ENCODE assay signal across 7 mouse cellular contexts in genomic region chr2:179681386-179681785, GRCm38 (mm10).
DNase-seq lines count a peak whose midpoint lies in the region; ATAC-seq and TF ChIP-seq lines count a peak whose summit lies in the region.

No protein-coding gene starts in this region.

- H3K9ac ChIP-seq in intestine, postnatal 0 days (ENCODE audit: low read depth, low read length), result no peak overlapping the region
- no peak overlapping the region for H3K9ac ChIP-seq in intestine, embryonic 16.5 days (ENCODE audit: low read depth, low read length)

- H3K4me2 ChIP-seq in intestine, postnatal 0 days (replicated peaks; ENCODE audit: low read depth), result no peak overlapping the region
- H3K4me2 ChIP-seq in intestine, embryonic 16.5 days (ENCODE audit: low read depth, low read length), result no peak overlapping the region

- no peaks in the 10 kb centered on the region; the same call in 1 of the 2 replicates for H3K4me1 ChIP-seq in intestine, postnatal 0 days (replicated peaks; ENCODE audit: control insufficient read depth, insufficient read depth, low read length)
- no peaks in the 10 kb centered on the region for H3K4me1 ChIP-seq in intestine, embryonic 16.5 days (ENCODE audit: control insufficient read depth, insufficient read depth, low read length)
- peaks cover 9% of the 10 kb centered on the region; the same call in 1 of the 2 replicates for H3K4me1 ChIP-seq in E14TG2a.4 (replicated peaks; ENCODE audit: low read depth, low read length)

- no peak overlapping the region for H3K4me3 ChIP-seq in intestine, postnatal 0 days (ENCODE audit: low read depth, low read length)
- no peak overlapping the region for H3K4me3 ChIP-seq in intestine, embryonic 16.5 days (ENCODE audit: low read length)
- no peak overlapping the region for H3K4me3 ChIP-seq in E14TG2a.4 (replicated peaks; ENCODE audit: low read length)

- in situ Hi-C loops in Patski (cut with MboI; ENCODE audit: low pct_unique_long_range_greater_than_20kb), result loop anchor here (5.0 kb wide), 1 partner anchor 186 kb away; no protein-coding TSS in a partner anchor

- CTCF ChIA-PET in Patski (lab: Charles Lee), result interaction anchor here (0.8 to 2.0 kb wide), 4 partner anchors 11 to 196 kb away, joined by 3 to 9 read pairs (median 4); no protein-coding TSS in a partner anchor

- no peaks in the 10 kb centered on the region for H3K9me3 ChIP-seq in intestine, postnatal 0 days (ENCODE audit: control insufficient read depth)
- no peaks in the 10 kb centered on the region for H3K9me3 ChIP-seq in intestine, embryonic 16.5 days (ENCODE audit: control insufficient read depth, low read length)
- no peaks in the 10 kb centered on the region for H3K9me3 ChIP-seq in E14TG2a.4 (ENCODE audit: low read length)

- peak; percentile 72 for TF ChIP-seq CTCF in intestine, postnatal 0 days (IDR thresholded peaks at IDR 0.05; ENCODE audit: low read depth)
- TF ChIP-seq CTCF in E14TG2a.4 (conservative IDR thresholded peaks at IDR 0.05; ENCODE audit: low read length) (peak; percentile 96), Patski (IDR thresholded peaks at IDR 0.05) (peak; percentile 72)

- 86% methylated on average over 1 of the region's 1 CpGs for WGBS in intestine, postnatal 0 days
- 76% methylated on average over 1 of the region's 1 CpGs for WGBS in intestine, embryonic 16.5 days

- H3K36me3 ChIP-seq in intestine, postnatal 0 days (ENCODE audit: control insufficient read depth, insufficient read depth), result no peaks in the 10 kb centered on the region
- H3K36me3 ChIP-seq in intestine, embryonic 16.5 days (ENCODE audit: control insufficient read depth, insufficient read depth, low read length), result no peaks in the 10 kb centered on the region
- no peaks in the 10 kb centered on the region for H3K36me3 ChIP-seq in E14TG2a.4 (ENCODE audit: insufficient read depth, low read length)

- H3K27ac ChIP-seq in intestine, postnatal 0 days (ENCODE audit: low read depth, low read length), result no peak overlapping the region
- H3K27ac ChIP-seq in intestine, embryonic 16.5 days (ENCODE audit: low read length), result no peak overlapping the region

- no peak for DNase-seq in Patski (ENCODE audit: low read depth, low spot score)
- DNase-seq in retina, postnatal 1 day, result peak; percentile 53
- DNase-seq in natural killer cell, adult 2 months (ENCODE audit: low spot score in 2 of 2), result no peak

- no peaks in the 10 kb centered on the region for H3K27me3 ChIP-seq in intestine, postnatal 0 days (replicated peaks; ENCODE audit: control insufficient read depth, insufficient read depth, low read length)
- H3K27me3 ChIP-seq in intestine, embryonic 16.5 days (replicated peaks; ENCODE audit: control insufficient read depth, insufficient read depth, low read length), result no peaks in the 10 kb centered on the region
- peaks cover 19% of the 10 kb centered on the region for H3K27me3 ChIP-seq in E14TG2a.4 (ENCODE audit: insufficient read depth, low read length)
- peaks cover 20% of the 10 kb centered on the region for H3K27me3 ChIP-seq in Patski

- no peak for ATAC-seq in intestine, postnatal 0 days
- ATAC-seq in intestine, embryonic 16.5 days, result no peak
- ATAC-seq in Patski, result no peak
- ATAC-seq in granulocyte monocyte progenitor cell, adult 5-6 weeks (replicated peaks; ENCODE audit: poor library complexity, severe bottlenecking), result peak; percentile 74

- POLR2A ChIA-PET in Patski (lab: Charles Lee), result no interaction called here
